Mouse (Mus musculus): ENCODE measurements at regions not wholly inside any gene's neighbourhood (a gene's known extent, or its start where the extent isn't known, plus 50 kb on each side); places are given as distances from the start of the nearest gene placed in this dataset.
A peak's percentile ranks its signal among the peaks of the same experiment; 100 is the strongest.

DNA sequence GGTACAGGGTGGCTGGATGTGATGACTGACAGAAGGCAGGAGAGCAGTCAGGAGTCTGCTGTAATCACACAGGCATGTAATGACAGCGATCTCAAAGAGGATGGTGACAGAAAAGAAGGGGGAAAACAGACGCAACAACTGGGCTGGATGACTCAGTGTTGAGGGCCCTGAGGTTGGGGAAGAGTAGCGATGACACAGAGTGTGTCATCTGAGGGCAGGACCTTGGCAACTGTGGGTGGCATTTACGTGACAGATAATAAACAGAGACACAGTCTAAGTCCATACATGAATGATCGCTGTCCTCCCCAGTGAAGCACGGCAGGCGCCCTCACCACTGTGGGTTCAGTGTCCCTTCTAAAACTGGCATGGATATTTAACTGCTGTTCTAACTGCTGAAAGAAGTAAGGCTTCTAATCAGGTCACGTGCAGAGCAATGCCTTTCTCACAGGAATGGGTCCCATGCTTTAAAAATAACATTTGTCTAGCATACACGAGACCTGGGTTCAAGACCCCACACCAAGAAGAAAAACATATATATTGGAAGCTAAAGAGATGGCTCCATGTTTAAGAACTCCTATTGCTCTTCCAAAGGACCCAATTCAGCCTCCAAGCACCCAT is 163.8 kb upstream of the Zfp703 start:
- DNase-seq: peak in 1 of 2 experiments; percentile 29

DNA sequence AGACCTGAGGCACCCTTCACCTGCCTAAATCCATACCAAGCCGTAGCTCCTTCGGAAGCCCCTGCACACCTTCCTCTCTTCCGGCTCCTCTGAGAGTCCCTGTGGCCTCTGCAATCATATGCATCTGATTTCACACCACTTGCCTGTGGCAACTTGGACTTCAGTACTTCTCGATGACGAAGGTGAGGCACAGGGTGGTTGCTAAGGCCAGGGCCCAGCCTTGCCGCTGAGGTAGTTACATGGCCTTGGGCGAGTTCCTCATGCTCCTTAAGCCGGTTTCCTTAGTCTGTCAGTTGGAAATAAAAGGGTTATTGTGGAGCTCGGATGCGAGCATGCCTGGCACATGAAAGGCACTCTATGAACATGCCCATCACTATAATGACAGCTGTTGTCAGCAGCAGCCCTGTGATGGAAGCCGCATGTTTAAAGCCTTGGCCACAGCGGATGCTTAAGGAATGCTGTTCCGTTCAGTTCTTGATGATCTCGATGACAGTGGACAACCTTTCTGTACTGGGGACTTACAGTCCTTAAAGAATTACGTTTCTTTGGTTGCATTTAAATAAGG is 162.0 kb upstream of the Zfp703 start:
- DNase-seq: no peak

GRCm38 (mm10) chr8:26816977-26817376 is 160.1 kb upstream of the Zfp703 start:
- DNase-seq: no peak

- DNase-seq: no peak
Measured at GRCm38 (mm10) chr8:26824189-26824941, 152.8 kb upstream of the Zfp703 start.

DNA sequence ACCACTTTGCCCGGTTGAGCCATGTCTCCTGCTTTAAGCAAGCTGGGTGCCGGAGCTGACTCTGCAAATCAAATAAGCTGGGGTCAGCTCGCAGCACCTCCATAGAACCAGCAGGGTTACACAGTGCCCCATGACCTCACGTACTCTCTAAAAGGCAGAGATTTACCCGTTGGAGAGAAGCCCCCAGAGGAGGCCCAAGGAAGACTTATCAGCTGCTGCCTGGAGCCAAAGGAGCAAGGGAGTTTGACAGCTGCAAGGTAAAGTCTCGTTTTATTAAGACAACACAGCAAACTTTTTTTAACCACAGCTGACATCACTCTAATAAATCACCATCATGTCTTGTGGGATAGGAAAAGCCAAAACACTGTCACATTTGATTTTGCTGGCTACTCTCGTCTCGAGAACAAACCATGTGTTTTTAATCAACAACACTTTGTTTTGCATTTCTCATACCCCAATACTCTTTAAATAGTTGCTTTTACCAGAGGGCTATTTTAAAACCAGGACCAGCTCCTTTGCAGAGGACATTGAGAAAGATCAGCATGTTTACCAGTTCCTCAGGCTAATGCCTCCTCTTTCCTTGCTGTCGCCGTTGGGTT is 148.7 kb upstream of the Zfp703 start:
- peak in 1 of 2 experiments; percentile 49 for DNase-seq

DNA sequence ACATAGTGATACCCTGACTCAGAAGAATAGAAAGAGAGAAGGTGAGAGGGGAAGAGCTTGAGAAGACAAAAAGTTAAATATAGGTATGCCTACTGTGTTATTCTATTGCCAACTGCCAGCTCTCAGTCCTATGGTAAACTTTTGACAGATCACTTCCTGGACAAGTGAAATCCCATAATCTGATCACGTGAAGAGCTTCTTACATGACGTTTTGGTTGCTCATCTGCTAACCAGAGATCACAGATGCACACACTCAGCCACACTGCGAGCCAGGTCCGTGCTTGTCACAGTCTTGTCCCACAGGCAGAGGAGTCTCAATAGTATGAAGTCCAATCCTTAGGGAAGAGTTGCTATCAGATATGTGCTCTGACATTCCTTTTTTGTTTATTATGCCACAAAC is 147.8 kb upstream of the Zfp703 start:
- DNase-seq: no peak

DNA sequence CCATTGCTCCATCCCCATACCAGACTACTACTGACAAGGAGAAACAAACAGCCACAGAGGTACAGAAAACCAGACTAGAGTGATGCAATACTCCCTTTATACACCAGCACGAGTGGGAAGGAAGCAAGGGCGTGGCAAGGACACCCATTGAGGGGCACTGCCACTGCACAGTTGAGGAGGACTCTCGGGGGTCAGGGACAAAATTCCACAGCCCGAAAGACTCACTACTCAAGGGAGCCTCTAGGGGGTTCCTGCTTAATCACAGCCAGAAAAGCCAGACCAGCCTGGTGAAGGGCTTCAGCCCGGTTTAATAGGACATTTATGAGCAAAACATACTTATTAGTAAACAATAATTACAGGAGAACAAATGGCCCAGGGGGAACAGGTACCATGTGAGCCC is 146.0 kb upstream of the Zfp703 start:
- DNase-seq: no peak

DNA sequence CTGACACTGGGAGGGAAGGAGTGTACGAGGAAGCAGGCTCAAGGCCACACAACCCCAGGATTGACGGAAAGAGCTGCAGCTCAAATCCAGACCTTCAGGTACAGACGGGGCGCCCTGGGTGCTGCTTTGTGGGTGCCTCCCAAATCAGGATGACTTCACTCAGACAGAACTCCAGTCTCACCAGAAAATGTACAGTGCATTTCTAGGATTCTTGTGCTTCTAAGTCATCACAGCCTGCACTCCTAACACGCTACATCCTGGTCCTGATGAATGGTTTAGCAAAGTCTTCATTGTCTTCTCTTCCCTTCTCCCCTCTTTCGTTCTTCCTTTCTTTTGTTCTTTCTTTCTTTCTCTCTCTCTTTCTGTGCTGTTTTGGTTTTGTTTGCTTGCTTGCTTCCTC is 145.3 kb upstream of the Zfp703 start:
- no peak for DNase-seq

DNA sequence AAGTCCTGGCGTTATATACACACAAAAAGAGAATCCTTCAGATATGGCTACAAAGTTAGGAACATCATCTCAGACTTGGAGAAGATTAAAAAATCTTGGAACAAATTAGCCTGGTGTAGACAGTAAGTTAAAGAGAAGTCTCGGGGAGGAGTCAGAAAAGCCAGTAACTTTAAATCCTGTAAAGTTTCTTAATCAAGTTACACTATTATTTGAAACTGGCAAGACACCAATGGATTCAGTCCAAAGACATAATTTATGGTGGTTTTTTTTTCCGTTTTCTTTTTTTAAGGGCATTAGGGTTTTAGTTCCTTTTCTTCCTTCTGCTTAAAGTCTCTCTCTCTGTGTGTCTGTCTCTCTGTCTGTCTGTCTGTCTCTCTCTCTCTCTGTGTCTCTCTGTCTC is 144.6 kb upstream of the Zfp703 start:
- DNase-seq: no peak

- no peak for DNase-seq
Measured at GRCm38 (mm10) chr8:26833297-26833696, 143.8 kb upstream of the Zfp703 start.

- no peak for DNase-seq
Measured at GRCm38 (mm10) chr8:26833784-26834183, 143.3 kb upstream of the Zfp703 start.

DNA sequence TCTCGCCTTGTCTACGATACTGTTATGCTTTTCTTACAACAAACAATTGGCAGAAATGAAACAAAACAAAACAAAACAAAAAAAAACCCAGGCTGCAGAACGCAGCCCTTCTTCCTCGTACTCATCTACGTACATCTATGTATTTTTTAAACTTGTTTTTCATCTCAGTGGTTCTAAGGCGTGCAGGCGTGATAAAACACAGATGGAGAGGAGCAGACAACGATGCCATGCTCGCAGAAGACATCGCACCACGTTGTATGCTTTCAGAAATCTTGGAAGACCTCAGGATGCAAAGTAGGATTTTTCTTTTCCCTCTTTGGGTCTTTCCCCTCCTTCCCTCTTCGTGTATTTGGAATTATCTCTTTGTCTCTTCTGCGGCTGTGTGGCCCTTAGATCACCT is 142.5 kb upstream of the Zfp703 start:
- no peak for DNase-seq

DNA sequence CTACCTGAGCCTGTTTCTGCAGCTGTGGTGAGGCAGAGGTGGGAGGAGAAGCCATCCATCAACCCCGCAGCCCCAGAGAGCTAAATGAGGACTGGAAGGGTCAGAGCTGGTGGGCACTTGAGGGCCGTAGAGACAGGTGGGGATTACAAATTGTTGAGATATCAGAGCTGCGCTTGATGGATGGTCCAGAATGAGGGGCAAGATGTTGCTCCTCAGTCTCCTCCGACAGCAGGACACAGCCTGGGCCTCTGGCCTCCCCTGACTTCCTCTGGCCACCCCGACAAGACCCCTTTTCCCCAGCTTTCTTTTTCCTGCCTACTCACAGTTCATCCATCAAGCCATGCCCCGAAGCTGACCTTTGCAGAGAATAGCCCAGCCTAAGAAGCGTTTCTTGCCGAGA is 142.0 kb upstream of the Zfp703 start:
- DNase-seq: no peak

- DNase-seq: no peak
Measured at GRCm38 (mm10) chr8:26835616-26836015, 141.5 kb upstream of the Zfp703 start.

DNA sequence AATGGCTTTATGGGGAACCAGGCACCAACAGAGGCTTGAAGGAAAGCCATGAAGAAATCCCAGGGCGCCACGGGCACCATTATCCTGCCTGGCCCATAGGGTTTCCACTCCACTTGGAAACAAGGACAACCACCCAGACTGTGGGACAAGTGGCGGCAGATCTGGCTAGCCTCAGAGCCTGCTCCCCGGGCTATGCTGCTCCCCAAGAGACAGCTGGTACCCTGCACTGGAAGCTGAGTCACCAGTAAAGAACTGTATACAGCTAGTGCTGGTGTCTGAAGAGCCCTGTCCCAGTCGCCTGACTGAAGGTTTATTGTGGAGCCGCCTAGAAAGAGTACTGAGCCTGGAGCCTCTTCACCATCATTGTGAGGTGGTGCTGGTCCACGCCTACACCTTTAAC is 140.6 kb upstream of the Zfp703 start:
- no peak for DNase-seq

- DNase-seq: peak; percentile 54 to 69
Measured at GRCm38 (mm10) chr8:26840286-26840685, 136.8 kb upstream of the Zfp703 start.

- no peak for DNase-seq
Measured at GRCm38 (mm10) chr8:26840745-26841680, 136.1 kb upstream of the Zfp703 start.

GRCm38 (mm10) chr8:26843714-26844113 is 133.4 kb upstream of the Zfp703 start:
- no peak for DNase-seq

DNA sequence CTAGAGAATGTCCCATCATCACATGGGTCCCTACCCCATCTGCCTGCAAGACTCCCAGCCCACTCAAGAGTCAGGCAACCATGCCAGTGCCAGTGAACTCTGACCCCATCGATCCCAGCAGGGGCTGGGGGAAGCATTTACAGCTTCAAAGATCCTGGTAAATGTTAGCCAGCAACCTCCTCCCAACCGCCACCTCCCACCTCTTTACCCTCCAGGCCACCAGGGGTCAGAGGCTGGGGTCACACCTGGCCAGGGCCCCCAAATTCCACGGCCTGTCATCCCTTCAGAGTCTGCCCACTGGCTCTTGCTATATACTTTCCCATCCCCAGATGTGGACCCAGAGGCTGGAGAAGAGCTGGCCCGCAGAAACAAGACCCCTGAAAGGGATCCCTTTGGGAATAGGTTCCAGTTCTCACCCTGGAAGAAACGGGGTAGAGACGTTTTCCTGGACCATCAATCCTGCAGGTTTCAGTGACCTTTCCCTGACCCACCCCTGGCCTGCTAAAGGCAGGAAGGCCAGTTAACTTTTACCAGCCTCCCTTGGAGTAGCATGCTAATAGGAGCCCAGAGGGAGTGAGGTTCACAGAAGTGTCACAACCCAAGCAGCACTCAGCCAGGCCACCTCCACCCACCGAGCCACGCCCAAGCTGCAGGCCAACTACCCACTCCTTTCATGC is 132.9 kb upstream of the Zfp703 start:
- DNase-seq: no peak

GRCm38 (mm10) chr8:26844809-26845143 is 132.3 kb upstream of the Zfp703 start:
- DNase-seq: no peak

GRCm38 (mm10) chr8:26845481-26846194 is 131.5 kb upstream of the Zfp703 start:
- DNase-seq: peak; percentile 67 to 79

Measured in heart, adult 18-20 months (tissue).